Mouse (Mus musculus) thymus, adult 2 months (tissue): ENCODE measurements at regions not wholly inside any gene's neighbourhood (a gene's known extent, or its start where the extent isn't known, plus 50 kb on each side); places are given as distances from the start of the nearest gene placed in this dataset.

Experiments used
- DNase-seq: peaks from one replicate; pipeline ENCODE4 v3.0.0; 2021
- H3K27ac ChIP-seq: fragments of 200-500 bp; 2 replicates; pipeline ENCODE4 v1.5.1; 2012; ENCODE audit warnings: low read length, control low read depth; ENCODE audit not compliant: control insufficient read depth, insufficient read depth
- H3K27me3 ChIP-seq: fragments of 200-500 bp; 2 replicates; pipeline ENCODE4 v1.6.1; 2012; ENCODE audit warnings: mild to moderate bottlenecking, low read length, moderate library complexity, mixed read lengths; ENCODE audit not compliant: control insufficient read depth, insufficient read depth
- H3K36me3 ChIP-seq: fragments of 200-500 bp; 2 replicates; pipeline ENCODE4 v1.6.1; 2012; ENCODE audit warnings: mild to moderate bottlenecking, low read length, moderate library complexity; ENCODE audit not compliant: control insufficient read depth, insufficient read depth
- H3K4me1 ChIP-seq: fragments of 200-500 bp; replicated peaks from 2 replicates; pipeline ENCODE4 v1.6.1; 2012; ENCODE audit warnings: low read length; ENCODE audit not compliant: control insufficient read depth, insufficient read depth
- H3K4me3 ChIP-seq: fragments of 200-500 bp; 2 replicates; pipeline ENCODE4 v1.5.1; 2012; ENCODE audit warnings: mild to moderate bottlenecking, low read length, control low read depth, moderate library complexity; ENCODE audit not compliant: control insufficient read depth, insufficient read depth
- CTCF ChIP-seq: fragments of 200-500 bp; IDR thresholded peaks from 2 replicates; pipeline ENCODE4 v1.5.1; 2012; ENCODE audit warnings: mild to moderate bottlenecking, control low read depth, low read length, moderate library complexity, borderline replicate concordance; ENCODE audit not compliant: control insufficient read depth, poor library complexity, insufficient read depth; ENCODE audit errors: extremely low read depth
- POLR2A ChIP-seq: fragments of 200-500 bp; IDR thresholded peaks from 2 replicates; pipeline ENCODE4 v1.6.1; 2012; ENCODE audit warnings: mild to moderate bottlenecking, low read length, control low read depth, moderate library complexity; ENCODE audit not compliant: control insufficient read depth, poor library complexity, insufficient read depth; ENCODE audit errors: extremely low read depth
- WGBS: fragments of 180-500 bp; shearing (Covaris S2); methylation state at CpG from one replicate; pipeline ENCODE4 v1.1.7; 2018; 5-methylcytosine and 5-hydroxymethylcytosine counted together

DNA sequence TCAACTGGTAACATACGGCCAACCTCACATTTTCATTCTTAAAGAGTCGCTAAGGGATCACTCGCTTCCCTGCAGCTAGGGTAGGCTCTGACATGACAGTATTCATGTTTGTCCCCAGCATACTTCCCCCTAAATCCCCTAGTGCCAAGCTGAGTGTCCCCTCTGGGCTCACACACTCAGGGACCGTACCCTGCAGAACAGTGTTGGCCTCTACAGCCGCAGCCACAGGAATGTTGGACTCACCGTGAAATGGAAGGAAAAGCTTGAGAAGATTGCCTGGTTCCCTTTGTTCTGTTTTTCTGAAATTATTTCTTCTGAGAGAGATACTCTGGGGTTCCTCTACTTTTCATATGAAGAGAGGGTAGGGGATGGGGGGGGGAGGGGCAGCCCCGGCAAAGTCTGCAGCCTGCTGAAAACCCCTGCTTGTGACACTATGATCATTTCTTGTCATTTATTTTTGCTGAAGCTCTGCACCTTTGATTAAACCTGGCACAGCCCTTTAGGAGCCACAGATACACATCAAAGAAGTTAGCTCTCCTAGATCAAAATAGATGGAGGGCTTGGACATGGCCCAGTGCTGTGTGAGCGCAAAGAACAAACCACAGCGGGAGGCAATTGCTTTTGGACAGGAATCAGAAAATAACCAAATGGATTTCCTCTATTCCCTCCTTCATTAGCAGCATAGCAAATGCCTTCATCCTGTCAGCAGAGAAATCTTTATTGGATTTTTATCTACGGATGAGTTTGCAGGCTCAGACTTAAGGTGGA lies 312.7 kb upstream of the Id4 start:
- no peak overlapping the region for H3K27ac ChIP-seq
- 93% methylated on average over 10 of the region's 10 CpGs for WGBS
- TF ChIP-seq CTCF (no peak), POLR2A (no peak)
- no peaks in the 10 kb centered on the region for H3K4me1 ChIP-seq
- no peaks in the 10 kb centered on the region for H3K36me3 ChIP-seq
- no peaks in the 10 kb centered on the region for H3K27me3 ChIP-seq
- no peak for DNase-seq
- H3K4me3 ChIP-seq, result no peak overlapping the region

DNA sequence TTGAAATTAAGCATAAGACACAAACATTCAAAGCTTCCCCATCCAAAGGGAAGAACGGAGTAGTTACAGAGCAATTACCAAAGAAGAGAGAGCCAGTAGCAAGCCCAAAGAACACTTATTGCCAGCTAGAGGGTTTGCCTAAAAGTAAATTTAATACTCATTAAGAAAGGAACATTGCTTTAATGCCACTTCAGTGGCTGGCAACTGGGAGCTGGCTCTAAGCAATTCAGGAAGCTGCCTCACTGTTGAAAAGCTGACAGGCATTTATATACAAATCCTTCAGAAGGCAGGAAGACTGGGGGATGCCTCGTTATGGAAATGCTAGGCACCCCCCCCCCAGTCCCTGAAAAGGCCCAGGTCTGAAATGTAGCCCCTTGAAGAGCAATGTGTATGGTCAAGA lies 310.6 kb upstream of the Id4 start:
- Histone ChIP-seq H3K27ac (no peak overlapping the region), H3K4me3 (no peak overlapping the region), H3K36me3 (no peaks in the 10 kb centered on the region), H3K27me3 (no peaks in the 10 kb centered on the region), H3K4me1 (no peaks in the 10 kb centered on the region)
- TF ChIP-seq CTCF, result no peak
- TF ChIP-seq POLR2A, result no peak
- no peak for DNase-seq
- 56% methylated on average over 2 of the region's 2 CpGs for WGBS

DNA sequence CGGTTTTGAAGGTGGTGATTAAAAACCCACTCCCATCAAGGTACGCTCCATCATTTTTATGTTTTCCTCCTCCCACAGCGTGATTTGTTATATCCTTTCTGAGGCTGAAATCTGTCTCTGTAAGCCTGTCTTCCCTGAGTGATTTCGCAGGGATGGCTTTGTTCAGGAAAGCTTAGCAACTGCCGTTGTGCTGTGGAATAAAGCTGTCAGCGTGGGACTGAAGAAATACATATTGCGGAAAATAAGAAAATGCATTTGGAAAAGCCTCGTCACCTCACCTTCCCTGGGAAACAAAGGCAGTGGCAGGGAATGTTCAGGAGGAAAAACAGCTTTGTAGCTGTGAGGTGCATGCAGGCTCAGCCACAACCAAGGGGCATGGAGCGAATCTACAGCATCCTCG lies 310.0 kb upstream of the Id4 start:
- no peak for DNase-seq
- TF ChIP-seq POLR2A (no peak), CTCF (no peak)
- WGBS, result 87% methylated on average over 10 of the region's 10 CpGs

DNA sequence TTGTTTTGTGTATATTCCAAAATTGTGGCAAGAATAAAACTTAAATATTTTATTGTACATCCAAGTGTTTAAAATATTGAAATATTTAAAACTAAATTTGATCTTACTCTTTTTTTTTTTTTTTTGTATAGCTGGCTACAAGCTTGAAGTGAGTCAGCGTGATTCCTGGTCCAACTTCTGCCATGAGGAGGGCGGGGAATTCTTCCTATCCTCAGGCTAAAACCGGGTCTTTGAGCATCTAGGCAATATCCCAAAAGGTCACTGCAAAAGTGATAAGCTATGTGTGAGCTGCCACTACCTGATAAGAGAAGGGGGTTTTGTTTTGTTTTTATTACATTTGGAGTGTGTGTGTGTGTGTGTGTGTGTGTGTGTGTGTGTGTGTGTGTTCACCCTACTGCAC lies 308.1 kb upstream of the Id4 start:
- H3K4me1 ChIP-seq, result no peaks in the 10 kb centered on the region
- H3K27me3 ChIP-seq, result no peaks in the 10 kb centered on the region
- TF ChIP-seq CTCF (no peak), POLR2A (no peak)
- no peaks in the 10 kb centered on the region for H3K36me3 ChIP-seq
- no peak overlapping the region for H3K4me3 ChIP-seq
- no peak overlapping the region for H3K27ac ChIP-seq
- DNase-seq, result no peak
- WGBS, result 76% methylated on average over 3 of the region's 3 CpGs

More for the DNA sequence above, 310.0 kb upstream of the Id4 start:
- H3K27ac ChIP-seq, result no peak overlapping the region
- no peaks in the 10 kb centered on the region for H3K4me1 ChIP-seq
- no peak overlapping the region for H3K4me3 ChIP-seq
- H3K36me3 ChIP-seq, result no peaks in the 10 kb centered on the region
- no peaks in the 10 kb centered on the region for H3K27me3 ChIP-seq

DNA sequence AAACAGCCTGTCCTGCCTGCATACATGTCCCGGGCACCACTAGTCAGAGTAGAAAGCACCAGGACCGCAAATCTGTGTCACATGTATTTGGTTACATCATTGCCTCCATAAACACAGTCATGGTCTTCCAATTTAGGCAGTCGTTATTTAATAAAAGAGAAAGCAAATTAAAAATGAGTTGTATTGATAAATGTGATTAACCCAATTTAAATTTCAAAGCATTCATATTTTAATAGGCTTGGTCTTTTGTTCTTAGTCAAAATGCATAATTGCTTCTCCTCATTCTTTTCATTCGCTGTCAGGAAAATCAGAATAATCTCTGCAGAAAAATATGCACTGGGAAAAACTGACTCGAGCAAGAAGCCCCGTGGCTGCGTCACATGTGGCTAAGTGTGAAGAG lies 307.3 kb upstream of the Id4 start:
- no peak overlapping the region for H3K27ac ChIP-seq
- DNase-seq, result no peak
- TF ChIP-seq CTCF (no peak), POLR2A (no peak)

DNA sequence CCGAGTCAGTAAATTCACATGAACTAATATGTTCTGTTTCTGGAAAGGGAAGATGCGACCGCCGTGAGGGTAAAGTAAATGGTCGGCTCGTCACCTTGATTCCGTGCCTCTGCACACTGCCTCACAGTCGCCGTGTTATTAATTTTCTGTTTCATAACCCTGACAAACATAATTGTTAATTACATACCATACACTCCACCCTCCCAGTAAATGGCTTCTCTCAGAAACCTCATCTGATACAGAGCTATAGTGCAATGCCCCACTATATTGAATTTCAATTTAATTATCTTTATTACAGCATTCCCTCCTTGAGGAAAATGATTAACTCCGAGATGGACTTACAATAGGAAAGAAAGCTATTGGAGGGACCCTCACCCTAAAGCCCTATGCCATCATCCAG lies 305.5 kb upstream of the Id4 start:
- 89% methylated on average over 10 of the region's 10 CpGs for WGBS
- no peak for TF ChIP-seq CTCF
- no peak for TF ChIP-seq POLR2A
- H3K36me3 ChIP-seq, result no peaks in the 10 kb centered on the region
- no peak for DNase-seq
- H3K27ac ChIP-seq, result no peak overlapping the region
- H3K4me3 ChIP-seq, result no peak overlapping the region
- H3K27me3 ChIP-seq, result no peaks in the 10 kb centered on the region
- H3K4me1 ChIP-seq, result no peaks in the 10 kb centered on the region

More for the DNA sequence above, 307.3 kb upstream of the Id4 start:
- no peak overlapping the region for H3K4me3 ChIP-seq
- H3K4me1 ChIP-seq, result no peaks in the 10 kb centered on the region
- H3K27me3 ChIP-seq, result no peaks in the 10 kb centered on the region
- no peaks in the 10 kb centered on the region for H3K36me3 ChIP-seq
- 86% methylated on average over 7 of the region's 7 CpGs for WGBS
